Mouse (Mus musculus): ENCODE data around the gene Slc36a2. TPM values are rescaled to one million over a fixed set of nuclear protein-coding genes. Genes with fewer than 3 reads are reported as not detected.

Slc36a2 gene
- 3.0 and 3.7 TPM in 2 replicates for polyA plus RNA-seq (2015; fragmentation: Nextera tagmentation; extraction: Ambion mirVana)

DNA sequence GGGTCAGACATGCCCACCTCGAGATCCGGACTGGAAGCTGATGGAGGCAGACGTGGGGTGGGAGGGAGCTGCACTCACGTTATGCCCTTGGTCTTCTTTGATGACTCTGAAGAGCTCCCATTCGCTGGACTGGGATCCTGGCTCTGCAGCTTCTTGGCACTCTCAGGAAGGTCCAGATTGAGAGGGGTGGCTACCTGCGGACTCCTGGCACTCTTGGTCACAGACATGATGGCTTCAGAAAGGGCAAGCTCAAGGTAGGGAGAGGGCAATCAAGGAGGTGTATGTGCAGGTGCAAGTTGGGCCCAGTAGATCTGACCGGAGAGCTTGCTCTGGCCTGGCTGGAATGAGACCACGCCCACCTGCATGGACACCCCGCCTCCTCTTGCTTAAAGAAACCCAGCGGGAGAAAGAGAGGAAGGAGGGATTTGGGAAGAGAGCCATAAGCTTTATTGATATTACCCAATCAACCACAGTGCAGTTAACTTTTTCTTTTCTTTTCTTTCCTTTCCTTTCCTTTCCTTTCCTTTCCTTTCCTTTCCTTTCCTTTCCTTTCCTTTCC, at the start of gene Slc36a2:
Slc36a2 (minus strand) TSS at position 345 of the 559 bp plus-strand sequence.
- H3K27ac ChIP-seq, result peak within 1 kb of the TSS; percentile 29; the same call in 1 of the 2 replicates
- no peak within 1 kb of the TSS for H3K9ac ChIP-seq
- H3K4me1 ChIP-seq, result 0 out of 2 replicates have a peak, but pooled peaks cover 9% of the 10 kb centered on the region
- 0 out of 2 replicates have a peak, but pooled peaks have one; percentile 19 for ATAC-seq (ENCODE audit: borderline replicate concordance, extremely low read depth, low FRiP score, low TSS enrichment)
- no peaks in the 10 kb centered on the region for H3K27me3 ChIP-seq
- no peak within 1 kb of the TSS; the same call in 1 of the 2 replicates for H3K4me2 ChIP-seq
- no peak within 1 kb of the TSS for H3K4me3 ChIP-seq
- H3K9me3 ChIP-seq, result no peaks in the 10 kb centered on the region
- 25% methylated on average over 10 of the region's 10 CpGs for WGBS
- no peaks in the 10 kb centered on the region for H3K36me3 ChIP-seq

DNA sequence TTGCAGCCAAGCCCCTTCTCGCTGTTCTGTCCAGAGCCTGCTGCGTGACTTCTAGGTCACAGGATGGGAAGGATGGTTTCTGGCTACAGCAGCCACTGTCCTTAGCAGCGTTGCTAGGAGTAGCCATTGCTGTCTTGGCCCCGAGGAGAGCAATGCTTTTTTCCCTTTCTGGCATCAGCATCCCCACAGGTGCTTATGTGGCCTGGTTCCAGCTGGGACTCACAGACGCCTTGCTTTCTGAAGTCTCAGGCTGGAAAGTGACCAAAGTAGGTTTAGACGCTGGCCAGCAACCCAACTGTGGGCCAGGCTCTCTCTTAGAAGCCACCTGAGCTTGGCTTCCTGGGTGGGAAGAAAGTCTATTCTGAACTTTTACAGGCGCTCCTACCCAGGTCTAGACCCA, 49.4 kb upstream of the Slc36a2 start:
- Histone ChIP-seq H3K4me3 (no peak overlapping the region), H3K9me3 (no peaks in the 10 kb centered on the region), H3K36me3 (no peaks in the 10 kb centered on the region), H3K9ac (no peak overlapping the region), H3K4me1 (no peaks in the 10 kb centered on the region), H3K27me3 (no peaks in the 10 kb centered on the region), H3K4me2 (no peak overlapping the region), H3K27ac (no peak overlapping the region)
- 86% methylated on average over 7 of the region's 7 CpGs for WGBS
- ATAC-seq (ENCODE audit: borderline replicate concordance, extremely low read depth, low FRiP score, low TSS enrichment), result no peak

DNA sequence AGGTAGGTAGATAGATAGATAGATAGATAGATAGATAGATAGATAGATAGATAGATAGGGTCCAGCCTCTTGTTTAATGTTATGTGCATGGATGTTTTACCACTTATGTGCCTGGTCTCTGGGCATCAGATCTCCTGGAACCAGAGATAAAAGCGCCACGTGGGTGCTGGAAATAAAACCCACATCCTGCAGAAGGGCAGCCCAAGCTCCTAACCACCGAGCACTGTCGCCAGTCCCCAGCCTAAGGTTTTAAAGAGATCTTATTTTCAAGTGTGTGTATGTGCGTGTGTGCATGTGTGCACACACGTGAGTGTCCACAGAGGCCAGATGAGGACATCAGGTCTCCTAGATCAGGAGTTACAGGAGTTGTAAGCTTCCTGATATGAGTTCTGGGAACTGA, 46.2 kb upstream of the Slc36a2 start:
- no peaks in the 10 kb centered on the region for H3K4me1 ChIP-seq
- no peaks in the 10 kb centered on the region for H3K27me3 ChIP-seq
- H3K36me3 ChIP-seq, result 0 out of 2 replicates have a peak, but pooled peaks cover 3% of the 10 kb centered on the region
- H3K27ac ChIP-seq, result no peak overlapping the region
- H3K4me3 ChIP-seq, result no peak overlapping the region
- ATAC-seq (ENCODE audit: borderline replicate concordance, extremely low read depth, low FRiP score, low TSS enrichment), result no peak
- 88% methylated on average over 6 of the region's 6 CpGs for WGBS
- no peak overlapping the region for H3K4me2 ChIP-seq
- no peaks in the 10 kb centered on the region for H3K9me3 ChIP-seq
- H3K9ac ChIP-seq, result no peak overlapping the region

DNA sequence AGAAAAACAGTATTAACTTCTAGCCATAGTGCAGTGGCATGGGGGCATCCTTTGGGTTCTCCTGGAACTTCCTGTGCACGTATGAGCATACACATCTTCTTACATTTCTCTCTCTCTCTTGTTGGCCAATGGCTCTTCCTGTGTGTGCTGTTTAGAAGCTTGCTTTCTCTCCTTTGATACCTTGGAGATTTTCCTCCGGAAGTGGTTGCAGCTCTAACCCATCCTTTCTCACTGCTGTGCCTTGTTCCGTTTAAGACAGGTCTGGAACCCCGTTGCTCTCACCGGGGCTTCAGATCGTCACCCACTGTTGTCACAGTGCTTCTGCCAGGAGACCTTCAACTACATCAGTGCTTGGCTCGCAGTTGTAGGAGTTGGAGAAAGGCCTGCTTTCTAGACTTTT, 36.4 kb upstream of the Slc36a2 start:
- H3K9me3 ChIP-seq, result no peaks in the 10 kb centered on the region
- no peak overlapping the region for H3K9ac ChIP-seq
- 84% methylated on average over 7 of the region's 7 CpGs for WGBS
- H3K4me1 ChIP-seq, result peaks cover 7% of the 10 kb centered on the region
- H3K27ac ChIP-seq, result no peak overlapping the region
- H3K4me2 ChIP-seq, result no peak overlapping the region
- ATAC-seq (ENCODE audit: borderline replicate concordance, extremely low read depth, low FRiP score, low TSS enrichment), result no peak
- H3K4me3 ChIP-seq, result no peak overlapping the region
- no peaks in the 10 kb centered on the region for H3K27me3 ChIP-seq
- peaks cover 30% of the 10 kb centered on the region; the same call in 1 of the 2 replicates for H3K36me3 ChIP-seq

DNA sequence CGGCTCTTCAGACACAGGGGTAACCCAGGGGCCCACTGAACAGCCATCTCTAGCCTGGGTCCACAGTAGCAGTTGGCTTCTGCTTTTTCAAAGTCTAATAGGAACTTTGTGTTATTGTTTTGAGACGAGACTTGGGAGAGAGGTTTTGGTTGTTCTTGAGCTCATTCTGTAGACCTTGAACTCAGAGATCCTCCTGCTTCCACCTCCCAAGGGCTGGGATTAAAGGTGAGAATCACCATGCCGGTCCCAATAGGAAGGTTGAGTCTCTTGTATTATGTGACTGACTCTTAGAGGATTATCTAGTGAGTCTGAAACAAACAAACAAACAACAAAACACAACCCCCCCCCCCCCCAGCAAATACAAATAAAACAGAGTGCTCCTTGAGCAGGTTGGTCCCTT, 33.6 kb upstream of the Slc36a2 start:
- 73% methylated on average over 3 of the region's 3 CpGs for WGBS
- no peak overlapping the region for H3K9ac ChIP-seq
- H3K4me2 ChIP-seq, result no peak overlapping the region
- H3K27me3 ChIP-seq, result no peaks in the 10 kb centered on the region
- H3K27ac ChIP-seq, result no peak overlapping the region
- no peaks in the 10 kb centered on the region for H3K9me3 ChIP-seq
- no peak for ATAC-seq (ENCODE audit: borderline replicate concordance, extremely low read depth, low FRiP score, low TSS enrichment)
- peaks cover 11% of the 10 kb centered on the region; the same call in 1 of the 2 replicates for H3K36me3 ChIP-seq
- peaks cover 29% of the 10 kb centered on the region for H3K4me1 ChIP-seq
- no peak overlapping the region for H3K4me3 ChIP-seq

DNA sequence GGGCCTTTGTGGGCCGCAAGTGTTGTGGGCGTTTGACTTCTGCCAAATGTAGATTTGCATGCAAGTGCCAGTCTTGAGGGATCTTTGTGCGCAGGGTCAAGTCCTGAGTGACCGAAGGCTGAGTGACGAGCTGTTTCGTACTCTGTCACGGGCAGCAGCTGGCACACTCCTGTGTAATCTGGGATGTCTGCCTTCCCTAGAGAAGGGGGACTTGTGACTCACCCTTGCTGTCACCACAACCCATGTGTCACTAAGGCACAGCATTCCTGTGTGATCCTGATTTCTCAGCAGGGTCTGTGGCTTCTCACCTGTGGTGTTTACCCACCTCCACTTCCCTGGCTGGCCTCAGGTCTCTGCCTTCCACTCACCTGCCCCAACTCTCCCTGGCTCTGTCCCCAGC, 33.0 kb upstream of the Slc36a2 start:
- Histone ChIP-seq H3K4me1 (peaks cover 29% of the 10 kb centered on the region), H3K36me3 (peaks cover 7% of the 10 kb centered on the region; the same call in 1 of the 2 replicates), H3K27me3 (no peaks in the 10 kb centered on the region), H3K9ac (no peak overlapping the region), H3K4me2 (no peak overlapping the region), H3K27ac (no peak overlapping the region), H3K4me3 (no peak overlapping the region), H3K9me3 (no peaks in the 10 kb centered on the region)
- 86% methylated on average over 7 of the region's 7 CpGs for WGBS
- ATAC-seq (ENCODE audit: borderline replicate concordance, extremely low read depth, low FRiP score, low TSS enrichment), result no peak

DNA sequence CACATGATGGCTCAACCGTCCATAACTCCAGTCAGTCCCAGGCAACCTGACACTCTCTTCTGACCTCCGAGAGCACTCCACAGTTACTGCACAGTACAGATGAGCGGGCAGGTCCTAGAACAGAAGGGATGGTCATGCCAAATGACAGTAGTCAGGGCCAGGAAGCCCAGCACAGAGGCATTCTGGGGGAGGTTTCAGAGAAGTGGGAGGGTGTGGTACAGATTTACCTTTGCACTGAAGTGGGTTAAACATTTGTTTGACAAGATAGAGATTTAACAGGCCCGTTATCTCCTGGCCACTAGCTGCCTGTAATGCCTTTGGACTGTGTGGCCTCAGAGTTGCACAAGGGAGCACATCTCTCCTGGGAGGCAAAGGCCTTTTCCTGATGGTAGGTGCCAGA, 32.5 kb upstream of the Slc36a2 start:
- no peaks in the 10 kb centered on the region for H3K9me3 ChIP-seq
- ATAC-seq (ENCODE audit: borderline replicate concordance, extremely low read depth, low FRiP score, low TSS enrichment), result no peak
- H3K27me3 ChIP-seq, result no peaks in the 10 kb centered on the region
- no peak overlapping the region for H3K4me3 ChIP-seq
- H3K4me2 ChIP-seq, result no peak overlapping the region
- H3K36me3 ChIP-seq, result peaks cover 7% of the 10 kb centered on the region; the same call in 1 of the 2 replicates
- WGBS, result 63% methylated on average over 4 of the region's 4 CpGs
- no peak overlapping the region for H3K9ac ChIP-seq
- H3K27ac ChIP-seq, result peak overlapping the region; percentile 68
- peaks cover 29% of the 10 kb centered on the region for H3K4me1 ChIP-seq

DNA sequence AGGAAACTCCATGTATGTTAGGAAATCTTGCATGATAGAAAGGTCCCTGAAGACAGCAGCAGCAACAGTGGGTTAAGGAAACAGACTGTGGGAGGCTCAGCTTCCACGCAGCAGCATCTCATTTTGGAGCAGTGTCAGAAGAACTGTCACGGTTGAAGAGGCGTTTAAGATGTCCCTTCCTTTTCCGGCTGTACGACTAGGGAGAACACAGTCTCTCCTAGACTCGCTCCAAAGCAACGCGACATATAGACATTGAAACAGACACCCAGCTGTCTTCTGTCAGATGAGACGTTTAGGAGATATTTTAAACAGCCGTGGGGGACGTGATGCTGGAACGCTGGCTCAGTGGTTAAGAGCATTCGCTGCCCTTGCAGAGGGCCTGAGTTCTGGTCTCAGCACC, 32.0 kb upstream of the Slc36a2 start:
- Histone ChIP-seq H3K9me3 (no peaks in the 10 kb centered on the region), H3K36me3 (peaks cover 7% of the 10 kb centered on the region; the same call in 1 of the 2 replicates), H3K4me3 (no peak overlapping the region), H3K27me3 (no peaks in the 10 kb centered on the region), H3K27ac (peak overlapping the region; percentile 68), H3K9ac (no peak overlapping the region), H3K4me2 (no peak overlapping the region), H3K4me1 (peaks cover 29% of the 10 kb centered on the region)
- 45% methylated on average over 13 of the region's 13 CpGs for WGBS
- ATAC-seq (ENCODE audit: borderline replicate concordance, extremely low read depth, low FRiP score, low TSS enrichment), result peak; percentile 71; the same call in 1 of the 2 replicates

DNA sequence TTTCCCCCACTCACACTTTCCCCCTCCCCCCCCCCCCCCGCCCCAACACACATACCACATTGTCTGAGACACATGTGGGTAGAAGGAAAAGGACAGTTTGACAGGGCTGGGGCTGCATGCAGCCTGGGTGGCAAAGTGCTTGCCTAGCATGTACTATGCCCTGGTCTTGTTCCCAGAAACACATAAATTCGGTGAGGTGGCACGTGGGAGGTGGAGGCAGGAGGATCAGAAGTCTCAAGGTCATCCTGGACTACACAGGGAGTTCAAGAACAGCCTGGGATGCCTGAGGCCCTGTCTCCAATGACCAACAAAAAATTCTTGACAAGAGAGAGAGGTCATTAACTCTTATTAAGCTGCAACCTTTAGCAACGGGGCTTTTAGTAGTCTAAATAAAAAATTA, 31.2 kb upstream of the Slc36a2 start:
- Histone ChIP-seq H3K9ac (no peak overlapping the region), H3K4me2 (no peak overlapping the region), H3K27ac (no peak overlapping the region), H3K4me1 (peaks cover 29% of the 10 kb centered on the region), H3K4me3 (no peak overlapping the region), H3K36me3 (peaks cover 7% of the 10 kb centered on the region; the same call in 1 of the 2 replicates), H3K27me3 (no peaks in the 10 kb centered on the region), H3K9me3 (no peaks in the 10 kb centered on the region)
- WGBS, result 65% methylated on average over 3 of the region's 4 CpGs
- ATAC-seq (ENCODE audit: borderline replicate concordance, extremely low read depth, low FRiP score, low TSS enrichment), result no peak

DNA sequence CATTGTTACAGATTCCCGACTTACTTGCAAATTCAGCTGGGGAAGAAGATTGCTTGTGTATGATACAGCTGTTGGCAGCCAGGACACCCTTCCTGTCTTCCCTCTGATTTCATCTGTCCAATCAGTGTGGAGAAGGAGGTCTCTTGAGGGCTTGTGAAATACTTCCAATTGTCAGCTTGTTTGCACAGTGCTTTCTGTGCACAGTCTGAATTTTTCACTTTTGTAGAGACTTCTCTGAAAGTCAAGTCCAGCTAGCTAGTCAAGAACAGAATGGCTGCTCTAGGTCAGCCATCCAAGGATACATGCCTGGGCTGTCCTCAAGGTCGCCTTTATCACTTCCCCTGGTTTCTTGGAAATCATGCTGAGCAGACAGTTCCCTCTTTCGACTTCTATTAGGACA, 30.1 kb upstream of the Slc36a2 start:
- no peak overlapping the region for H3K4me3 ChIP-seq
- no peak overlapping the region for H3K9ac ChIP-seq
- WGBS, result 67% methylated on average over 3 of the region's 3 CpGs
- no peaks in the 10 kb centered on the region for H3K9me3 ChIP-seq
- H3K27me3 ChIP-seq, result no peaks in the 10 kb centered on the region
- H3K36me3 ChIP-seq, result peaks cover 7% of the 10 kb centered on the region; the same call in 1 of the 2 replicates
- ATAC-seq (ENCODE audit: borderline replicate concordance, extremely low read depth, low FRiP score, low TSS enrichment), result no peak; the same call in 1 of the 2 replicates
- no peak overlapping the region for H3K4me2 ChIP-seq
- H3K4me1 ChIP-seq, result peaks cover 32% of the 10 kb centered on the region
- peak overlapping the region; percentile 16; the same call in 1 of the 2 replicates for H3K27ac ChIP-seq

DNA sequence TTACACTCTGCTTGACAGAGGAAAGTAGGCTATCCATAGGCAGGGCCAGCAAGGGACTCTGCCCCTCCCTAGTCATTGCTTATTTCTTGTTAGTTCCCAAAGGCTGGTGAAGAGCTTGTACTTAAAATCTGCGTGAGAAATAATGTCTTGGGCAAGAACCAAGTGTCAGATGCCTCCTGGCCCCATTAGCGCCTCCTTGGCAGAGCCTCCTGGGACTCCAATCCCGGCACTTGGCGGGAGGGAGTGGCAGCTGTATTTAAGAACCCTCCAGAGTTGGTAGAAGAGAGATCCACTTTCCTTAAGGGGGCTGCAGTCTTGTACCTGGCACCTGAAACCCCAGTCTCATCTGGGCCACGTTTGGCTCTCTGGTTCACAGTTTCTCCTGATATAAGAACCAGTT, 29.3 kb upstream of the Slc36a2 start:
- 74% methylated on average over 5 of the region's 5 CpGs for WGBS
- Histone ChIP-seq H3K9ac (no peak overlapping the region), H3K27ac (no peak overlapping the region), H3K4me2 (no peak overlapping the region), H3K27me3 (no peaks in the 10 kb centered on the region), H3K9me3 (no peaks in the 10 kb centered on the region), H3K4me1 (peaks cover 37% of the 10 kb centered on the region), H3K36me3 (peaks cover 3% of the 10 kb centered on the region; the same call in 1 of the 2 replicates), H3K4me3 (no peak overlapping the region)
- no peak for ATAC-seq (ENCODE audit: borderline replicate concordance, extremely low read depth, low FRiP score, low TSS enrichment)

DNA sequence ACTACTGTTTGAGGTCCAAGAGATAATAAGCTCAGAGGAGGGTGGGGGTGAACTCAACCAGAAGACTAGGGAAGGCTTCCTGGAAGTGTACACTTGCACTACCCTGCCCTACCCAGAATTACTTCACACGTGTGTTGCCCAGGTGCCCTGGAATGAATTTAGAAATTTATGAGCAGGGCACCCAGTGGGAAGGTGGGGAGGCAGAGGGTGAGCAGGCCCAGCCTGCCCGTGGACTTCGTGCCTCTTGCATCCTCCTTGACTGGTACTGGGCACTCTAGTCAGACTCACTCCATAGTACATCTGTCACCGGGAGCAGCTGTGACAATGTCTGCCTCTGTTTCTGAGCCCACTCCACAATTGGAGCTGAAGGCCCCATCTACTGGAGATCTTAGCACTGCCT, 28.6 kb upstream of the Slc36a2 start:
- WGBS, result 88% methylated on average over 4 of the region's 4 CpGs
- H3K9me3 ChIP-seq, result no peaks in the 10 kb centered on the region
- no peaks in the 10 kb centered on the region for H3K27me3 ChIP-seq
- H3K4me3 ChIP-seq, result no peak overlapping the region
- H3K4me2 ChIP-seq, result no peak overlapping the region
- no peaks in the 10 kb centered on the region for H3K36me3 ChIP-seq
- H3K9ac ChIP-seq, result no peak overlapping the region
- no peak for ATAC-seq (ENCODE audit: borderline replicate concordance, extremely low read depth, low FRiP score, low TSS enrichment)
- H3K4me1 ChIP-seq, result peaks cover 37% of the 10 kb centered on the region
- H3K27ac ChIP-seq, result no peak overlapping the region

Data from lung, embryonic 15.5 days (tissue).